Mouse (Mus musculus): ENCODE results near the gene Wdr20.

Wdr20 gene

GRCm38 (mm10) chr12:110830293-110831024, 92.7 kb downstream of the Wdr20 start:
- DNase-seq = no peak

GRCm38 (mm10) chr12:110835182-110835581, 97.4 kb downstream of the Wdr20 start:
- DNase-seq = no peak

GRCm38 (mm10) chr12:110836729-110837128, 99.0 kb downstream of the Wdr20 start:
- DNase-seq = no peak

- DNase-seq = no peak
These were observed 99.6 kb downstream of the Wdr20 start for GRCm38 (mm10) chr12:110837192-110837841.

GRCm38 (mm10) chr12:110837850-110838249, 100.1 kb downstream of the Wdr20 start:
- DNase-seq = no peak

GRCm38 (mm10) chr12:110840348-110841198, 102.8 kb downstream of the Wdr20 start, which contains the start of gene Mok:
Gene Mok, minus strand, starts transcription at chr12:110840939.
- DNase-seq = peak; percentile 97

- no peak for DNase-seq
These were observed 104.2 kb downstream of the Wdr20 start for GRCm38 (mm10) chr12:110841731-110842493.

- DNase-seq = peak; percentile 80
These were observed 105.7 kb downstream of the Wdr20 start for GRCm38 (mm10) chr12:110843194-110844048.

- DNase-seq = no peak
These were observed 106.7 kb downstream of the Wdr20 start for GRCm38 (mm10) chr12:110844227-110845130.

- DNase-seq = peak; percentile 59
These were observed 107.6 kb downstream of the Wdr20 start for GRCm38 (mm10) chr12:110845131-110845880.

- DNase-seq = no peak
These were observed 108.5 kb downstream of the Wdr20 start for GRCm38 (mm10) chr12:110846191-110846765.

GRCm38 (mm10) chr12:110850010-110850928, 112.5 kb downstream of the Wdr20 start, which contains the start of gene Zfp839:
Gene Zfp839, plus strand, starts transcription at chr12:110850253.
- peak; percentile 83 for DNase-seq

GRCm38 (mm10) chr12:110850929-110851256, 113.1 kb downstream of the Wdr20 start:
- no peak for DNase-seq

- no peak for DNase-seq
These were observed 113.7 kb downstream of the Wdr20 start for GRCm38 (mm10) chr12:110851414-110851813.

GRCm38 (mm10) chr12:110851923-110852322, 114.2 kb downstream of the Wdr20 start:
- DNase-seq = no peak

All from thymus, postnatal 14 days (tissue).